Mouse (Mus musculus) fat pad, adult 2 months (tissue): ENCODE results near the gene Nploc4.
A peak's percentile ranks its signal among the peaks of the same experiment; 100 is the strongest.
"Not testable (repeated sequence)": the region's sequence is repeated elsewhere in the genome, so short reads cannot be mapped to it uniquely, and the experiment has no call there.

ENCODE experiments used
- DNase-seq: peaks from one replicate; pipeline ENCODE4 v3.0.0-alpha.2; 2011; ENCODE audit warnings: low read depth, low spot score; ENCODE audit errors: extremely low read depth

Gene Nploc4

DNA sequence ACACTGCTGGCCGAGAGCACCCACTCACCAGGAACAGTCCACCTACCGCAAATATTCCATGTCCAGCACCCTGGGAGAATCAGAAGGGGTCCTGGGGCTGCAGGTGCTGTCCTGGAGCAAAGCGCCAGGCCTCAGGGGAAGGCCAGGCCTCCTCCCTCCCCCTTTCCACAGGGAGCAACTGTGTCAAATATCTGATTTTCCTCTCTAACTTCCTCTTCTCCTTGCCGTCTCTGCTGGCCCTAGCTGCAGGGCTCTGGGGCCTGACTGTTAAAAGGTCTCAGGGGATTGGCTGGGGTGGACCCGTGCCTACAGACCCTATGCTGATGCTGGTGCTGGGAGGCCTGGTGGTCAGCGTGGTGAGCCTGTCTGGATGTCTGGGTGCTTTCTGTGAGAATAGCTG, 6.6 kb upstream of the Nploc4 start:
- no peak for DNase-seq

DNA sequence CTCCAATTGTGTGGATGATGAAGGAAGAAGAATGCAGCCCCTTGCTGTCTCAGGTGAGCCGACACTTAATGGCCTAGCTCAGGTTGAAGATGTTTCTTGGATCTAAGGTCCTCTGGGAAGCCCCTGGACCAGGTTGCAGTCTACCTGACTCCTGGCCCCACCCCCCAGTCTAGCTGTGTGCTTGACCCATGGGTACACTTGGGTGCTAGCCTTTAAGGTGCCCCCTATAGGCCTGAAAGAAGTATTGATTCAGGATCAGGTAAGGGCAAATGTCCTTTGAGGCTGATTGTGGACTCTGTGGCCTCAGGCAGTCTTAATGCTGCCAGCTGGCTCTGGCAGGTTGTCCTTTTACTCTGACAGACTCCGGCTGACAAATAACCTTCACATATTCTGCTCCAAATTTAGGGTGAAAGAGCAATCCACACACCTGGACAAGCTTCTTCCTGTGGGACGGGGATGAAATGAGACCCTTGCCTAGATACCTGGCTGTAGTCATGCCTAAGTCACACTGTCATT, 5.3 kb upstream of the Nploc4 start:
- DNase-seq = no peak

DNA sequence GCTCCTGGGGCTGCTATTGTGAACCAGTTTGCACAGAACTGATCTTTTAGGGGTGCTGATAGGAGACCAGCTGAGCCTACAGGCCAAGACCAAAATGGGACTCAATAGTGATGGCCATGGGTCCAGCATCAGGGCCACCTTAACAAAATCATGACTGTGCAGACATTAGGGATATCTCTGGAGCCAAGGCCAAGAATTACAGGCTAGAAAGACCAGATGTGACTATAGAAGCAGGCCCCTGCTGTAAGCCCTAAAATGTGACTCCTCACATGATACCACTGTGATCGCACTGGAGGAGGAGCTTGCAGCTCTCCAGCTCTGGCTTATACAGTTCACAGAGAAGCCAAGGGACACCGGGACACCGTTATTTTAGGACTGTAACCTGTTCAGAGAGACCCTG, 4.8 kb upstream of the Nploc4 start, which contains the start of gene Tspan10:
Gene Tspan10, plus strand, starts transcription at position 301 of the 400 bp plus-strand sequence.
- DNase-seq = no peak

DNA sequence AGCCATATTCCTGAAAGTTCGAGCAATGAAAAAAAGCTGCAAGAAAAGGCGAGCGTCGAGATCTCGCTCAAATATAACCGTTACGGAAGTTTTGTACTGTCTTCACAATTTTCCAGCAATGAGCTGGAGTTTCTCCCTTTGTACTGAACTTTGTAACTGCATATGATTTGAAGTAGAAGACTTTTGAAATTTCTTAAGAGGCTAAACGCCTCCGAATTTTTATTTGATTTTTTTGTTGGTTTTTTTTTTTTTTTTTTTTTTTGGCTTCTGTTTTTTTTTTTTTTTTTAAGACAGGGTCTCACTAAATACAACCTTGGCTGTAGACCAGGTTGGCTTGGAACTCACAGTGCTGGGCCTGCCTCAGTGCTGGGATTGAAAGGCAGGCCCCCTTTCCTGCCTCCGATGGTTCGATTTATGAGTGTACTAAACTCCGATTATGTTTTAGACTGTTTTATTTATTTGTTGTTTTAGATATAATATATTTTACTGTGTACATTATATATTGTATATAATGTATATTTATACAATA, 413 bp upstream of the Nploc4 start:
- DNase-seq = no peak

DNA sequence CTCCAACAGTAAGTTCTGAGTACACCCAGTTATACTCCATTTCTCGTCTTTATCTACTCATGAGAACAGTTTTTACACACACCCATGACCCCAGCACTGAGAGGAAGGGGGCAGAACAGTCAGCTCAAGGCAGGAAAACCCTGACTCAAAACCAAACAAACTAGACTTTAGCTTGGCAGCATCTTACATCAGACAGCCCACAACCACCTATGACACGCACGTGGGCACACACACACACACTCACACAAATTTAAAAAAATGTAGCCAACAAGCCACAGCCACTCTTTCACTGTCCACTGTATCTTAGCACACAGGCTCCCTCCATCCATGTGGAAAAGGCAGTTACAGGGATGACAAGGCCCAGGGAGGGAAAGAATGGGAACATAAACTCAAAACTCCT, 10.8 kb downstream of the Nploc4 start:
- no peak for DNase-seq

DNA sequence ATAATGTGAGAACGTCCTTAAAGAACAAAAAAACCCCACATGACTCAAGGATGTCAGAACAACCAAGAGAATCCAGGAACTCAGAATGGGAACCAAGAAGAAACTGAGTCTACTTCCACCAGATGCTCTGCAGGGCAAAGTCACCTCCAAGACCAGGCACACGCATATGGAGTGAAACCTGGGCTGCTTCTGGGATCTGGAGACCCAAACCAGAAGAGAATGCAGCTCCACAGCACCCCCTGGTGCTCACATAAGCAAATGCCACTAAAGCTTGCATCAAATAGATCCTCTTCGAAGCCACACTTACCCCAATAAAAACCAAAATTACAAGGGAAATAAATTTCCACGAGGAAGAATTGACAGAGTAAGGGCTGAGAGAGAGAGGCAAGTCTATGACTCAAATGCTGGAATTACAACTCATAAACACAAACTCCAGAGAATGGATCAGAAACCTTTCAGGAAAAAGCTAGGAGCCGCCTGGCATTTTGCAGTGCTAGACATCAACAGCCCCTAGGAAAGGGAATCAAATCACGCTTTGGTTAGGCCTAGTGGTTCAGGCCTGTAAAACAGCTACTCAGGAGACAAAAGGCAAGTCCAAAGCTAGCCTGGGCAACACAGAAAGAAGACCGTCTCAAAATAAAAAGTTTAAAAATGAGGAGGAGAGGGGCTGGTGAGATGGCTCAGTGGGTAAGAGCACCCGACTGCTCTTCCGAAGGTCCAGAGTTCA, 13.8 kb downstream of the Nploc4 start:
- DNase-seq = no peak

DNA sequence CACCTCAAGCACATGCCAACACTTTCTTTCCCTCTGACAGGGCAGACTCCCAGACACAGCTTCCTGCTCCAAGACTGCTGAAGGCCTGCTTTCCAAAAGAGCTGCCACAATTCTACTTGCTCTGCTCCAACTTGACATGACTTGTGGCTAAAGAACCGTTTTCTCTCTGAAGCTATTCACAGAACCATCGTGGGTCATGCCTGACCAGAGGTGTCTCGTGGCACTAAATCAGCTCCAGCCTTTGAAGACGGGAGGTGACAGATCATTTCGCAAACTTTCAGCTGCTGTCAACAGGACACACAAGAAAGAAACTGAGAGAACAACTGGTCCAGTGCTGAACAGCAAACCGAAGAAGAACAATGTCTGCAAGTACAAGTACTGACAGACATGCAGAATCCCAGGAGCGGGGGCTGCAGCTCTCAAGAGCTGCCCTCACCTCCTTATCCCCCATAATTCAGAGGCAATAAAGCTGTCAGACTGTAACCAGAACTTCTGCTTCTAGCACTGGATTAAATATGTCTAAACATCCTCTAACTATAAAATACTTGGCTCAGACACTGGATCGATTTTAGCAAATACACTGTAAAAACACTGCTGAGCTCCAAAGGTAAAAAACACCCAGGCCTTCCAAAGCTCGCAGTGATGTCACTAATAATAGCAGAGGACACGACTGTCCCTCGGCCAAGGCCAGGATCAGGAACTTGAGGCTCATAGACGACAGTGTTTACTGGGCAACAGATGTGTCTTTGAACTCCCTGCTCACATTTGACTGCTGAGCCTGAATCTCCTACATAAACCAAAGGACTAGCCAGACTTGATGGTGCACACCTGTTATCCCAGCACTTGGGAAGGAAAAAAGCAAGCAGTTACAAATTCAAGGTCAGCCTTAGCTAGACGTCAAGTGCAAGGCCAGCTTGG, 14.6 kb downstream of the Nploc4 start:
- DNase-seq = peak; percentile 67

- DNase-seq = no peak
Measured at GRCm38 (mm10) chr11:120418592-120418991, 18.9 kb downstream of the Nploc4 start.

DNA sequence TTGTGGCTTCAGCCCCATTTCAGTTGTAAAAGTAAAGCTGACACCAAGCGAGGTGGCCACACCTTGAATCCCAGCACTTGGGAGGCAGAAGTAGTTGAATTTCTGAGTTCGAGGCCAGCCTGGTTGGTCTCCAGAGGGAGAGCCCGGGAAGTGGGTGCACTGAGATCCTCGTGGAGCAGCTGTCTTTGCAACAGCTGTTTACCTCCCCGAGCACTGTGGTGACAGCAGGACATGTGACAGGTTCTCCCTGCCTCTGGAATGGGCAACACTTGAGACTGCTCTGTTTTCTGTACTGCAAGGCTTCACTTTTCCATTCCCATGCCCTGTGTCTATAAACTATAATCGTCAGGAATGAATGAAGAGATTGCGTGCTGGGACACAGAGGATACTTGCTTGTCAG, 19.7 kb downstream of the Nploc4 start:
- DNase-seq = no peak

DNA sequence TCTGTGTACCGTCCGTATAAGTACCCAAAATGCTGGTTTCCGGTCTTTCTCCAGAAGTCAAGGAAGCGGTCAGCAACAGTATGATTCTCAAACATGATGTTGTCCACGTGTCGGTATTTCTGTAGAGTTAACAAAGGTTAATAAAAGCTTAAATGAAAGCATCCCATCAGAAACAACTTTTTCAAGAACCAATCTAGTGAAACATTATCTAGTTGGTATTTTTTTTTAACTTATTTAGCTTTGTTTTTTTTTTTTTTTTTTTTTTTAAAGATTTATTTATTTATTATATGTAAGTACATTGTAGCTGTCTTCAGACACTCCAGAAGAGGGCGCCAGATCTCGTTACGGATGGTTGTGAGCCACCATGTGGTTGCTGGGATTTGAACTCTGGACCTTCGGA, 23.9 kb downstream of the Nploc4 start:
- not testable (repeated sequence) for DNase-seq

DNA sequence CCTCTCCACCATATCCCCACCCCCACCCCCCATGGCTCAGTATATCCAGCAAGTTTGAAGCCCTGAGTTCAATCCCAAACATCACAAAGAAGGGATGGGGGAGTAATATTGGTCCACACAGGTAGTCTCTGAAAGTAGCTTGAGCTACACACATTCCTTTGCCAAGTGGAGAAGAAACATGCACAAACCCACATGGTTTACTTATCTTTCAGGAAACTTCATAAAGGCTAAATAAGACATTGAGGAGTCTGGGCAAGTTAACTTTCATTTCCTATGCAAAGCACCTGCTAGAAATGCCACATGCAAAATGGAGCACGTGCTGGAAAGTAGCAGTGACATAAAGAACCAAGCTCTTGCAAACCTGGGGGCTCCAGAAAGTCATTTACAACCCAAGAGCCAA, 31.1 kb downstream of the Nploc4 start:
- no peak for DNase-seq

DNA sequence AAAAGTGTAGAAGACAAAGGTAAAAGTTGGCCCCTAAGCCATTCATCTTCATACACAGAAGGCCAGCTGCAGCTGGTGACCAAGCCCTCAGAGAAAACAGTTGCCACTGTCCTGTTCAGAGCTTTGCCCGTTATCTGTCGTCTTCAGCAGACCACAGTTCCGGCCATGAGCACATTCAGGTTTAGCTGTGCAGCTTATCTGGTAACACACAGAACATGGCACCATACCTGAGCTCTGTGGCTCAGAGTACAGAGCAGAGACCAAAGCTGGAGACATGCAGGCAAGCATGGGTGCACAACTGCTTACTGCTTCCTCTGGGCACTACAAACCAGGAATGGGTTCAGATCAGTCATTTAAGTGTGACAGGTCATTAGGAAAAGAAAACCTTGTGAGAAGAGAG, 31.6 kb downstream of the Nploc4 start:
- DNase-seq = no peak

DNA sequence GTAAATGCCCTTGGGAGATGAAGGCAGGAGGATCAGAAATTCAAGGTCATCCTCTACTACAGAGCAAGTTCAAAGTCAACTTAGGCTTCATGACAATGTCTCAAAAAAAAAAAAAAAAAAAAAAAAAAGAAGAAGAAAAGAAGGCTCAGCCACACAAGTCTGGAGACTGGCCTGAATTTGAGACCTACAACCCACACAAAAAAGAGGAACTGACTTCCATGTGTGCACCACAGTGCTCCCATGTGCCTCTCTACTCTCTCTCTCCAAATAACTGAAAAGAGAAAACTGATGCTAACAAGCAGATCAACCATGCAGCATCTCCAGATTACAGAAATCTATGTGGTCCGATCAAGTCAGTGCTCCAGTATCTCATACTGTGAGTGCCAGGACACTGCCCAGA, 32.7 kb downstream of the Nploc4 start:
- no peak for DNase-seq

GRCm38 (mm10) chr11:120399319-120399718, 38.2 kb downstream of the Nploc4 start:
- no peak for DNase-seq

GRCm38 (mm10) chr11:120397602-120398001, 39.9 kb downstream of the Nploc4 start:
- no peak for DNase-seq

DNA sequence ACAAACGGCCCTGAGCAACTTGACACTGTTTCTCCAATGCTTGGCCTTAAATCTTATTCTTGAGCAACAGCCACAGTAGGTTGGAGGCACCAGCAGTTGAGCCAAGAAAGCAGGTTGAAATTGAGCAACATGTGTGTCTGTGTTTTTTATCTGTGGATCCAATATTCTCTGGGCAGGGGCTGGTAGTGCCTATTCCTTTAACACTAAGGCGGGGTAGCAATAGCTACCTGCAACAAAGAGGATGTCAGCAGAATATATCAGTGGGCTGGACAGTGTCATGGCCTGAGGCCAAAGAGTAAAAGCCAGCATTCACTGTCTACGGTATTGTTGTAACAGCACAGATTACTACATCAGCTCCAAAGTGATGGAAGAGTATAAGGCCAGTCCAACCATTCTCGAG, 41.8 kb downstream of the Nploc4 start:
- DNase-seq = peak; percentile 88

- DNase-seq = no peak
Measured at GRCm38 (mm10) chr11:120388580-120388979, 48.9 kb downstream of the Nploc4 start.

DNA sequence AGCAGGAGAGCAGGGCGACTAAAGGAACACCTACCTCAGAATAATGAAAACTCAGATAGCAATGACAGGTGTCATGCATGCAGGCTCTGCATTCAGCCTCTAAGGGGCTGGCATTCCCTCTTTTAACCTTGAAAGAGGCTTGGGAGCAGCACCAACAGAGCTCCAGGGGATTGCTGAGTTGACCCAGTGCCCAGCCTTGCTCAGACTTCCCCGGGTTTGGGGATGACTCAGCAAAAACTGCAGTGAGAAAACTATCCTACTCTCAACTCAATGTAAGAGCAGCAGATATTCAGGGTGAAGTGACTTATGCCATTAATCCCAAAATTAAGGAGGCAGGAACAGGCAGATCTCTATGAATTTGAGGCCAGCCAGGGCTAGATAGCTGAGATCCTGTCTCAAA, 50.4 kb downstream of the Nploc4 start:
- no peak for DNase-seq

- DNase-seq = no peak
Measured at GRCm38 (mm10) chr11:120386632-120387031, 50.9 kb downstream of the Nploc4 start.

DNA sequence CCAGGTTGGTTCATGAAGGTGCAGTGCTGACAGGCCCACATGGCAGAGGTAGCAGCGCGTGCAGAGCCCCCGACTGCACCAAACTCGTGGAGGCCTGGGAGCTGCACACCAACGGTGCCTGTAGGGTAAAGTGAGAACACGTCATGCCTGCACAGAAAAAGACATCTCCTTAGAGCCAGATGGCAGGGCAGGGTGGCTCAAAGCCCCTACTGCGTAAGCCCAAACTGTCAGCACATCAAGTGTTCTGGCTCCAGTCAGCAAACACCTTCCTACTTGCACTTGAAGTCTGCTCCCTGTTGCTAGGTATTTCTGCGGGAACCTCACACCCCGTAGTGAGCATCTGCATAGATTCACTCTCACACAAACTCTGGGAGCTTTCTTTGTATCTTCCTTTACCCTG, 55.0 kb downstream of the Nploc4 start:
- no peak for DNase-seq

DNA sequence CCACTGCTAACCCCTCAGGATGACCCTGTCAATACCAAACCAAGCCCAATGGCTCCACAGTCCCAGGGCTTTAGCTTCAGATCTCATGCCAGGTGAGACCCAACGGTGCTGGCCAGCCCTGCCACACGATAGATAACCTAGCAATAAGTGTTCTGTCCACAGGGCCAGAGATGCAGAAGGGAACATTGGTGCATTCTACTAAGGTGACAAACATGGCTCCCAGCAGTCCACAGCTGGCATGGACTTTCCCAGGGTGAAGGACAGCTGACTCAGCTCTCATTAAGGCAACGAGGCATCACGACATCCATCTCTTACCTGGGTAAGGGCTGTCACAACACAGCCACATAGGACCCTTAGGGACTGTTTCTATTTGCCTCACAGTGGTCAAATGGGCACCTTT, 56.4 kb downstream of the Nploc4 start:
- DNase-seq = no peak

GRCm38 (mm10) chr11:120380271-120380670, 57.2 kb downstream of the Nploc4 start:
- DNase-seq = no peak
